Mouse (Mus musculus): Measurements from ENCODE around the gene Aph1a.

DNA sequence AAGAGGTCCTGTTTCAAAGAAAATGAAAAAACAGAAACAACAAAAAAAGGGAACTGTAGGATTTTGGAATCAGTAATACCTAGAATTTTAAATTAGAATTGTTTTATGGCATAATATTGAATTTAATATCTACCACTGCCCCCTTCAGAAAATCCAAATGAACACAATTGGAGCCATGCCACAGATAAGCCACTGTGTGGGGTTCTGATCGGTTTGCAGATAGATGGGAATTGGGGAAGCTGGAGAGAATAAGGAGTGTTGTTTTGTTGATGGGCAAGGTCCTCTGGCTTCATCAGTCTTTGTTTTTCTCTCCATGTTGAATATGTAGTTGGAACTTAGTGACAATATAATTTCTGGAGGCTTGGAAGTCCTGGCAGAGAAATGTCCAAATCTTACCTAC is 40.7 kb downstream of the Aph1a start:
- TF ChIP-seq POLR2A (IDR thresholded peaks at IDR 0.05; ENCODE audit: control insufficient read depth, low read depth, low read length) (no peak), CTCF (IDR thresholded peaks at IDR 0.05; ENCODE audit: control insufficient read depth, insufficient read depth, insufficient replicate concordance, low read depth, low read length) (no peak)

All from testis, adult 2 months (tissue).